9 mouse cellular contexts compared by ENCODE assay signal in the genomic region with DNA sequence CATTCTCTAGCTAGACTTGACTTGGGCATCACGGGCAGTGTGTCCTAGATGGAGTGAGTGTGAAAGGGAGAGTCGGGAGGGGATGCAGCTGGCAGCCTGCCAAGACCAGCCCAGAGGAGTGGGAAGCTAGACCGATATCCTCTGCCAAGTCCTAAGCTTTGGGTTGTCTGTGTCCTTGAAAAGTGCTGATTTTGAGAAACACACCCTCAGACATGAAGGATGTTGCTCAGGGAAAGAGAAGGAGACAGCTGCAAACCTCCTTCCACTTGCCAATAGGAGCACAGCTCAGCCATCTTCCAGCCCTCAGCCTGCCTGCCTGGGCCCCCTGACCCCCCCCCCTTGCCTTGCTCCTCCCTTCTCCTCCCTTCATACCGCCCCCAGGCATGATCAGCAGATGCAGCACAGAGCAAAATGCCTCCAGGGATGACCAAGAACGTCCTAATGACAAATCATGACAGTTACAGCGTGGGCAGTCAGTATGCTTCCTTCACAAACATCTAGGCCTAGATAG.
DNase-seq lines count a peak whose midpoint lies in the region; ATAC-seq and TF ChIP-seq lines count a peak whose summit lies in the region.
"Had no signal": no experiment of that assay in that cellular context is flagged by ENCODE, and none has a peak within 500 bp of the region (broad histone marks: within the 10 kb centered on the region; RNA-seq: fewer than 3 reads in every experiment).

No protein-coding gene starts in this region.

- no peak overlapping the region for H3K4me2 ChIP-seq in midbrain, embryonic 13.5 days (replicated peaks)
- H3K4me2 ChIP-seq in stomach, postnatal 0 days (replicated peaks; ENCODE audit: low read depth) = no peak overlapping the region
- H3K4me2 ChIP-seq: heart, embryonic 15.5 days had no signal

- no peak overlapping the region for H3K9ac ChIP-seq in midbrain, embryonic 13.5 days (replicated peaks)
- no peak overlapping the region for H3K9ac ChIP-seq in stomach, postnatal 0 days (ENCODE audit: low read length)
- H3K9ac ChIP-seq: heart, embryonic 15.5 days had no signal

- TF ChIP-seq CTCF in stomach, postnatal 0 days (IDR thresholded peaks at IDR 0.05; ENCODE audit: low read depth) = no peak

- no peak for TF ChIP-seq EP300 in stomach, postnatal 0 days (optimal IDR thresholded peaks at IDR 0.05)

- H3K27me3 ChIP-seq in midbrain, embryonic 13.5 days = no peaks in the 10 kb centered on the region
- no peaks in the 10 kb centered on the region for H3K27me3 ChIP-seq in stomach, postnatal 0 days (ENCODE audit: control insufficient read depth, insufficient read depth, low read length)

- 31% methylated on average over 6 of the region's 6 CpGs for WGBS in midbrain, embryonic 13.5 days
- 35% methylated on average over 6 of the region's 6 CpGs for WGBS in stomach, postnatal 0 days

- peaks cover 77% of the 10 kb centered on the region for H3K4me1 ChIP-seq in midbrain, embryonic 13.5 days (replicated peaks)
- no peaks in the 10 kb centered on the region for H3K4me1 ChIP-seq in stomach, postnatal 0 days (replicated peaks; ENCODE audit: control insufficient read depth, insufficient read depth)

- peak; percentile 42 to 48 for DNase-seq in frontal cortex, postnatal 10 days (ENCODE audit: low spot score in 2 of 2)
- no peak for DNase-seq in frontal cortex, postnatal 14 days (ENCODE audit: low spot score in 2 of 2)
- peak; percentile 57 for DNase-seq in lung, postnatal 10 days
- DNase-seq in lung, postnatal 25 days (ENCODE audit: low spot score) = no peak
- peak; percentile 31 for DNase-seq in stomach, postnatal 0 days (ENCODE audit: low spot score)

- ATAC-seq in midbrain, embryonic 13.5 days = peak; percentile 66
- ATAC-seq in stomach, postnatal 0 days (ENCODE audit: low FRiP score, low TSS enrichment) = peak; percentile 63
- no peak for ATAC-seq in erythroid progenitor cell, adult 5-6 weeks (replicated peaks; ENCODE audit: low FRiP score, poor library complexity, severe bottlenecking)
- ATAC-seq in megakaryocyte progenitor cell, adult 5-6 weeks (replicated peaks; ENCODE audit: poor library complexity) = no peak

- H3K9me3 ChIP-seq in midbrain, embryonic 13.5 days = no peaks in the 10 kb centered on the region
- H3K9me3 ChIP-seq in stomach, postnatal 0 days (ENCODE audit: control insufficient read depth, low read length) = no peaks in the 10 kb centered on the region
- H3K9me3 ChIP-seq: heart, embryonic 15.5 days had no signal

- no peak overlapping the region for H3K4me3 ChIP-seq in midbrain, embryonic 13.5 days (replicated peaks)
- no peak overlapping the region for H3K4me3 ChIP-seq in stomach, postnatal 0 days (ENCODE audit: low read depth, low read length)
- H3K4me3 ChIP-seq: heart, embryonic 15.5 days had no signal

- peak overlapping the region; percentile 68 for H3K27ac ChIP-seq in midbrain, embryonic 13.5 days
- H3K27ac ChIP-seq in stomach, postnatal 0 days (replicated peaks) = no peak overlapping the region
- H3K27ac ChIP-seq: heart, embryonic 15.5 days had no signal

- 0 out of 2 replicates have a peak, but pooled peaks cover 3% of the 10 kb centered on the region for H3K36me3 ChIP-seq in midbrain, embryonic 13.5 days
- H3K36me3 ChIP-seq in stomach, postnatal 0 days (ENCODE audit: control insufficient read depth, insufficient read depth, low read length) = no peaks in the 10 kb centered on the region
- H3K36me3 ChIP-seq: heart, embryonic 15.5 days had no signal

Comparison
In these comparisons a context has a peak if more than half of its experiments do, and no peak if none do; other contexts are left out.
1. DNase-seq: peak in frontal cortex, postnatal 10 days (2 of 2), lung, postnatal 10 days (single experiment) and stomach, postnatal 0 days (single experiment); none in frontal cortex, postnatal 14 days (0 of 2) and lung, postnatal 25 days (single experiment).
2. ATAC-seq: peak in midbrain, embryonic 13.5 days (single experiment) and stomach, postnatal 0 days (single experiment); none in erythroid progenitor cell, adult 5-6 weeks (single experiment) and megakaryocyte progenitor cell, adult 5-6 weeks (single experiment).